Mouse (Mus musculus): Measurements from ENCODE around the gene Dhrs4. TPM values are rescaled to one million over a fixed set of nuclear protein-coding genes. Genes with fewer than 3 reads are reported as not detected.
A peak's percentile ranks its signal among the peaks of the same experiment; 100 is the strongest.

The Dhrs4 gene
- polyA plus RNA-seq, 1 experiment from 2014 or later: 177 TPM

GRCm38 (mm10) chr14:55491291-55491833 is 12.8 kb downstream of the Dhrs4 start:
- Histone ChIP-seq H3K27me3 (ENCODE audit: insufficient read depth, low read length) (peaks cover 15% of the 10 kb centered on the region; the same call in 1 of the 2 replicates), H3K36me3 (replicated peaks; ENCODE audit: insufficient read depth, low read length) (peaks cover 6% of the 10 kb centered on the region; the same call in 1 of the 2 replicates), H3K4me1 (ENCODE audit: insufficient read depth) (peaks cover 17% of the 10 kb centered on the region), H3K4me3 (ENCODE audit: low read depth, low read length) (peak overlapping the region; percentile 65), H3K9ac (replicated peaks) (peak overlapping the region; percentile 40; the same call in 1 of the 2 replicates), H3K9me3 (ENCODE audit: low read length) (no peaks in the 10 kb centered on the region), H3K4me2 (ENCODE audit: low read depth, low read length) (peak overlapping the region; percentile 96), H3K27ac (ENCODE audit: low read depth) (no peak overlapping the region)
- under 1% methylated on average over 29 of the region's 30 CpGs for WGBS (ENCODE audit: insufficient replicate concordance)
- peak; percentile 83 for ATAC-seq
- DNase-seq: peak; percentile 84
- no peak for TF ChIP-seq CTCF (IDR thresholded peaks at IDR 0.05; ENCODE audit: low read depth)
- no peak for TF ChIP-seq EP300 (IDR thresholded peaks at IDR 0.05; ENCODE audit: low read depth)

GRCm38 (mm10) chr14:55492103-55492502 is 13.5 kb downstream of the Dhrs4 start:
- Histone ChIP-seq H3K9me3 (ENCODE audit: low read length) (no peaks in the 10 kb centered on the region), H3K4me2 (ENCODE audit: low read depth, low read length) (0 out of 2 replicates have a peak overlapping the region, but pooled peaks have one; percentile 96), H3K9ac (replicated peaks) (no peak overlapping the region), H3K4me1 (ENCODE audit: insufficient read depth) (peaks cover 17% of the 10 kb centered on the region), H3K4me3 (ENCODE audit: low read depth, low read length) (no peak overlapping the region), H3K27me3 (ENCODE audit: insufficient read depth, low read length) (peaks cover 15% of the 10 kb centered on the region; the same call in 1 of the 2 replicates), H3K27ac (ENCODE audit: low read depth) (no peak overlapping the region), H3K36me3 (replicated peaks; ENCODE audit: insufficient read depth, low read length) (peaks cover 6% of the 10 kb centered on the region; the same call in 1 of the 2 replicates)
- WGBS (ENCODE audit: insufficient replicate concordance): 27% methylated on average over 3 of the region's 3 CpGs
- TF ChIP-seq EP300 (IDR thresholded peaks at IDR 0.05; ENCODE audit: low read depth) (no peak), CTCF (IDR thresholded peaks at IDR 0.05; ENCODE audit: low read depth) (no peak)
- no peak for DNase-seq
- no peak for ATAC-seq

GRCm38 (mm10) chr14:55495509-55496240 is 17.1 kb downstream of the Dhrs4 start:
- DNase-seq: no peak
- WGBS (ENCODE audit: insufficient replicate concordance): 71% methylated on average over 17 of the region's 20 CpGs
- no peak for ATAC-seq
- Histone ChIP-seq H3K9ac (replicated peaks) (no peak overlapping the region), H3K9me3 (ENCODE audit: low read length) (no peaks in the 10 kb centered on the region), H3K36me3 (replicated peaks; ENCODE audit: insufficient read depth, low read length) (no peaks in the 10 kb centered on the region), H3K27me3 (ENCODE audit: insufficient read depth, low read length) (peaks cover 10% of the 10 kb centered on the region; the same call in 1 of the 2 replicates), H3K4me2 (ENCODE audit: low read depth, low read length) (no peak overlapping the region), H3K4me1 (ENCODE audit: insufficient read depth) (peaks cover 12% of the 10 kb centered on the region), H3K27ac (ENCODE audit: low read depth) (no peak overlapping the region), H3K4me3 (ENCODE audit: low read depth, low read length) (no peak overlapping the region)
- TF ChIP-seq EP300 (IDR thresholded peaks at IDR 0.05; ENCODE audit: low read depth): no peak
- no peak for TF ChIP-seq CTCF (IDR thresholded peaks at IDR 0.05; ENCODE audit: low read depth)

GRCm38 (mm10) chr14:55496761-55497448 is 18.3 kb downstream of the Dhrs4 start:
- Histone ChIP-seq H3K4me2 (ENCODE audit: low read depth, low read length) (no peak overlapping the region), H3K9me3 (ENCODE audit: low read length) (no peaks in the 10 kb centered on the region), H3K9ac (replicated peaks) (no peak overlapping the region), H3K36me3 (replicated peaks; ENCODE audit: insufficient read depth, low read length) (no peaks in the 10 kb centered on the region), H3K4me3 (ENCODE audit: low read depth, low read length) (no peak overlapping the region), H3K4me1 (ENCODE audit: insufficient read depth) (no peaks in the 10 kb centered on the region; the same call in 1 of the 2 replicates), H3K27me3 (ENCODE audit: insufficient read depth, low read length) (0 out of 2 replicates have a peak, but pooled peaks cover 2% of the 10 kb centered on the region), H3K27ac (ENCODE audit: low read depth) (no peak overlapping the region)
- ATAC-seq (no peak; the same call in 1 of the 2 replicates), DNase-seq (no peak)
- TF ChIP-seq CTCF (IDR thresholded peaks at IDR 0.05; ENCODE audit: low read depth) (no peak), EP300 (IDR thresholded peaks at IDR 0.05; ENCODE audit: low read depth) (no peak)
- WGBS (ENCODE audit: insufficient replicate concordance): 69% methylated on average over 16 of the region's 16 CpGs

- Histone ChIP-seq H3K36me3 (replicated peaks; ENCODE audit: insufficient read depth, low read length) (no peaks in the 10 kb centered on the region), H3K27ac (ENCODE audit: low read depth) (no peak overlapping the region), H3K4me3 (ENCODE audit: low read depth, low read length) (no peak overlapping the region), H3K4me1 (ENCODE audit: insufficient read depth) (no peaks in the 10 kb centered on the region), H3K4me2 (ENCODE audit: low read depth, low read length) (no peak overlapping the region), H3K9me3 (ENCODE audit: low read length) (no peaks in the 10 kb centered on the region), H3K9ac (replicated peaks) (no peak overlapping the region), H3K27me3 (ENCODE audit: insufficient read depth, low read length) (0 out of 2 replicates have a peak, but pooled peaks cover 2% of the 10 kb centered on the region)
- peak; percentile 81 for ATAC-seq
- peak; percentile 90 for DNase-seq
- TF ChIP-seq CTCF (IDR thresholded peaks at IDR 0.05; ENCODE audit: low read depth): peak; percentile 99
- TF ChIP-seq EP300 (IDR thresholded peaks at IDR 0.05; ENCODE audit: low read depth): no peak
- WGBS (ENCODE audit: insufficient replicate concordance): 33% methylated on average over 6 of the region's 6 CpGs
Observed at GRCm38 (mm10) chr14:55497449-55497821, 18.9 kb downstream of the Dhrs4 start.

- DNase-seq: no peak
- no peak overlapping the region for H3K4me3 ChIP-seq (ENCODE audit: low read depth, low read length)
- H3K27me3 ChIP-seq (ENCODE audit: insufficient read depth, low read length): peaks cover 8% of the 10 kb centered on the region
- no peaks in the 10 kb centered on the region for H3K36me3 ChIP-seq (replicated peaks; ENCODE audit: insufficient read depth, low read length)
- no peak overlapping the region for H3K27ac ChIP-seq (ENCODE audit: low read depth)
- 82% methylated on average over 9 of the region's 9 CpGs for WGBS (ENCODE audit: insufficient replicate concordance)
- no peak for ATAC-seq
- no peak overlapping the region for H3K9ac ChIP-seq (replicated peaks)
- H3K4me2 ChIP-seq (ENCODE audit: low read depth, low read length): no peak overlapping the region
- no peak for TF ChIP-seq EP300 (IDR thresholded peaks at IDR 0.05; ENCODE audit: low read depth)
- TF ChIP-seq CTCF (IDR thresholded peaks at IDR 0.05; ENCODE audit: low read depth): no peak
- H3K9me3 ChIP-seq (ENCODE audit: low read length): no peaks in the 10 kb centered on the region
- H3K4me1 ChIP-seq (ENCODE audit: insufficient read depth): no peaks in the 10 kb centered on the region
Observed at GRCm38 (mm10) chr14:55505612-55506011, 27.1 kb downstream of the Dhrs4 start.

All from liver, postnatal 0 days (tissue).